Mouse (Mus musculus): ENCODE measurements around the gene F3.

Gene F3

DNA sequence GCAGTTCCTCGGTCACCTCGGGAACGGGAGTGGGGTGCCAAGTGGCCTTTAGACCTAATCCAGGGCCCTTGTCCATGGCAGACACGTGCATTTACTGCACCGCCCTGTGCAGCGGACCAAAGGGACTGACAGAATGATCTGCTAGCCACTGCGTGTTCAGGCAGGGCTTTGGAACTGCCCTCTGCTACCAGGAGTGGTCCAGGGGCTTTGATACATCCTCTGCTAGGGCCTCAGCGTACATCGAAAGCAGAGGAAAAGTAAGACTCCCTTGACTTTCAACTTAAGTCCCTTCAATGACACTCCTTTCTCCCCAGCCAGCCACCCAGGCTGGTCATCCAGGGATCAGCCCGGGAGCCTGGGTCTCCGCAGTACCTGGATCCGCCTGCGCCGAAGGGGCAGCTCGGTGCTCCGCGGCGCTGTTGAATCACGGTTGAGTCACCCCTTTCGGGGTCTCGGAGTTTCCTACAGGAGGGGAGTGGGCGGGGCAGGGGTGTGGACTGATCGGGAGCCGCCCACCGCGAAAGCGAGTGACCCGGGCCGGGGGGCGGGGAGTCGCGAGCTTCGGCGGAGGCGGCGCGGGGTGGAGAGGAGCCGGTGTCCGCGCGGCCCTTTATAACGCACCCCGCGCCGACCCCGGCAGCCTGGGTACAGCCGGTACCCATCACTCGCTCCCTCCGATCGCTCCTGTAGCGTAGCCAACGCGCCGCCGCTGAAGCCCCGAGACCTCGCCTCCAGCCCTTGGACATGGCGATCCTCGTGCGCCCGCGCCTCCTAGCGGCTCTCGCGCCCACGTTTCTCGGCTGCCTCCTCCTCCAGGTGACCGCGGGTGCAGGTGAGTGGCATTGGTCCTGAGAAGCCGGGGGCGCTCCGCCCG is at the start of gene F3:
TSS of gene F3 (plus strand) at position 567 of the 874 bp plus-strand sequence.
- DNase-seq (ENCODE audit: low read depth, low spot score): peak; percentile 66

GRCm38 (mm10) chr3:121678935-121679334 is 44.4 kb upstream of the F3 start:
- no peak for DNase-seq (ENCODE audit: low read depth, low spot score)

DNA sequence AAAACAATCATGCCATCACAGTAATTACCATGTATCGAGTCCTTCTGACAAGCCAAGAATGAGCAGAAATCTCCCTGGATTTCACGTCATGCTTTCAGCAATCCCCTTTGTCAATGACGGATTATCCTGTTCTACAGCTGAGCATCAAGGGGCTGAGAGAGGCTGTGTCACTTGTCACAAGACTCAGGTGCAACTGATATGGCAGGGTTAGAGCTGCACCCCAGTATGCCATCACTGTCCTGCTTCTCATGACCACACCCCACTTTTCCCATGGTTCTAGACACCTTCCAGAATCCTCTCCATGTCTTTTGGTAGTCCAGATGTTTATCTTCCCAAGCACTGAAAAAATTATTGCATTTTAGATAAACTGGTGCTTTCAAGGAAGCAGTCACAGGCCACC is 43.9 kb upstream of the F3 start:
- no peak for DNase-seq (ENCODE audit: low read depth, low spot score)

GRCm38 (mm10) chr3:121680187-121680586 is 43.1 kb upstream of the F3 start:
- no peak for DNase-seq (ENCODE audit: low read depth, low spot score)

GRCm38 (mm10) chr3:121682439-121683411 is 40.6 kb upstream of the F3 start:
- DNase-seq (ENCODE audit: low read depth, low spot score): no peak

- no peak for DNase-seq (ENCODE audit: low read depth, low spot score)
These were observed 38.8 kb upstream of the F3 start for GRCm38 (mm10) chr3:121684552-121684951.

DNA sequence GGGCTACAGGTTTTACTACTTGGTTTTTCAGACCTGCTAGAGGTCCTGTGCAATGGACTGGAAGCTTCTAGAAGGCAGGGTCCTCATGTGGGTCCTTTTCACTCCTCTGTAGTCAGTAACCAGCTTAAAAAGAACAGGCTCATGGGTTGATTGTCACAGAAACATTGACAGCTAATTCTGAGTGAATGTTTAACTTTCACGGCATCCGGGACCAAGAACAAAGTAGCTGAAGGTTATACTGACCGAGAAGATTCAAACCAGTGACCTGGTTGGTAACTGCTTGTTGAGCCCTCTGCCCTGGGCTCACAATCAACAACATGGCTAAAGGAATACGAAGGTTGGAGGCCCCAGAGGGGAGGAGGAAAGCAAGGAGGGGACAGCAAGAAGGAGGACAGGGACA is 38.4 kb upstream of the F3 start:
- DNase-seq (ENCODE audit: low read depth, low spot score): no peak

- no peak for DNase-seq (ENCODE audit: low read depth, low spot score)
These were observed 37.4 kb upstream of the F3 start for GRCm38 (mm10) chr3:121685985-121686384.

- DNase-seq (ENCODE audit: low read depth, low spot score): no peak
These were observed 36.9 kb upstream of the F3 start for GRCm38 (mm10) chr3:121686408-121686911.

DNA sequence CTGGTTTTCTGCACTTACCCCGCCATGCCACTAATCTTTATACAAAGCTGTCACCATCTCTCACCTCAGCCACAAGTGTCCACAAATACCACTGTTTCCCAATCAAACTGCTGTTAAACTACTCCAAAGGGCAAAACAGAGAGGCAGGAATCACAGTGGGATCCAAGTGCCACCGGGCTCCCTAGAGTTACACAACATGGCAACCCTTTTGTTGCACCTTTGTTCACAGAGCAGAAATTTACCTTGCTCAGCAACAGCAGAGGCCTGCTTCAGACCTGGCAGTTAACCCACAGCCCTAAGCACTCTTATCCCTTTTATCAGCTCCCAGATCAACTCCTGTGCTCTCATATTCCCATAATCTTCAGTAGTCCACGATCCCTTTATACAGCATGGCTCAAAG is 35.6 kb upstream of the F3 start:
- DNase-seq (ENCODE audit: low read depth, low spot score): no peak

GRCm38 (mm10) chr3:121689029-121689428 is 34.3 kb upstream of the F3 start:
- DNase-seq (ENCODE audit: low read depth, low spot score): no peak

DNA sequence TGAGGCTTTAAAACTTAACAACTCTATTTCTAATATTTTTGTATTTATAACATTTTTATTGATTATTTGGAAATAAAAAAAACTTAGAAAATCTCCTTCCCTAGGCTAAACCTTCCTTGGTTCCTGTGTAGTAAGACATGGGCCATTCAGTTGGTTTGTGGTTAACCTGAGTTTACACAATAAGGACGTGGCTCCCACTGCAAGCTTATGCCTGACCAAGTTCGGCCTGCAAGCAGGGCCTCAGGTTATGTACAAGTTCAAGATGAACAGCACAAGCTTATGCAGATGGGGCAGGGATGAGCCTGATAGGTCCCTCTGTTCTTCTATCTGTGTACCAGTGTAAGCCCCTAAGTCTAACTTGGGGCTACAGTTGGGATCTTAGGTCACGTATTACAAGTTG is 33.6 kb upstream of the F3 start:
- no peak for DNase-seq (ENCODE audit: low read depth, low spot score)

DNA sequence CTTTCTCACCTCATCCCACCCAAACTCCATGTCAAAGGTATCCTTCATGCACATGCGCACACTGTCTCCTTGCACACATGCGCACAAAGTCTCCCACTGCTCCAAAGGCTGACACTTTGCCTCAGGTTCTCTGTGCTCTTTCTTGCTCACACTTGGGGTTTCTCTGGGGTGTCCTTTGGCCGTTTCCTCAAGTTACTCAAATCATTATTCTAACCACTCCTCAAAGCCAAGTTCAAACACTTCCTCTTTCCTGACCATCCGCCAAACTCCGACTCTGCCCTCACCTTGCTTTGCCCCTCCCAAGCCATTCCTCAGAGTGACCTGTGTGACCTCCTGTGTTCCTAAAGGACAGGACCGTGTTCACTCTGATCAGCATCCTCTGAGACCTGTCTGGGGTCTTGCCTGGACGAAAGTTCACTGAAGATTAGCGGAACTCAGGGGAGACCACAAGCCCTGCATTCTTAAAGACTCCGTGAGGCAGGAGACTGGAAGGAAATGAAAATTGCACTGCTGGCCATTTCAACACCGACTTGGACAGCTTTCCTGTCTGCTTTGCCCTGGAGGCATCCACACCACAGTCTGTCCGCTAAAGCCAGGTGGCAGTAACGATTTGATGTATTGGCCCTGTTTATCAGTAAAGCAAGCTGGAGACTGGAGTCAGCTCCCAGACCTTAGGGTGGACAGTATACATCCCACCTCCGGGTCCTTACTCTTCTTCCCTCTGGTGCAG is 30.2 kb upstream of the F3 start:
- DNase-seq (ENCODE audit: low read depth, low spot score): no peak

- no peak for DNase-seq (ENCODE audit: low read depth, low spot score)
These were observed 29.6 kb upstream of the F3 start for GRCm38 (mm10) chr3:121693746-121694145.

- DNase-seq (ENCODE audit: low read depth, low spot score): no peak
These were observed 26.2 kb upstream of the F3 start for GRCm38 (mm10) chr3:121697169-121697568.

GRCm38 (mm10) chr3:121699401-121699800 is 23.9 kb upstream of the F3 start:
- DNase-seq (ENCODE audit: low read depth, low spot score): no peak

DNA sequence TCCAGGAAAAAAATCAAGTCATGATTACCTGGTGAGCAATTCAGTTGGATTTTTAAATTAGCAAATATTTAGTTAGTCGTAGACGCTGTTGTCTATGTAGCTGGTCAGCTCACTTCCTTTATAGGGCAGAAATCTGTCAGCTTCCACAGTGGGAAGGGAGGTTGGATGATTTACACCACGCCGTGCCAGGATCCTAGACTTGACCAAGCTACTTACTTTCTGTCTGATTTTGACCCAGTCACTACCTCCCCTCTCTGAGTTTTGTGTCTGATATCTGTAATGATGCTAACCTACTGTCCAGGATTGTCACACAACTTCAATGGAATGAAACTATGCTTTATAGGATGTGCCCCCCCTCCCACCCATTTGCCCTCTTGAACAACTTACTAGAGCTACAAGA is 23.5 kb upstream of the F3 start:
- DNase-seq (ENCODE audit: low read depth, low spot score): no peak

DNA sequence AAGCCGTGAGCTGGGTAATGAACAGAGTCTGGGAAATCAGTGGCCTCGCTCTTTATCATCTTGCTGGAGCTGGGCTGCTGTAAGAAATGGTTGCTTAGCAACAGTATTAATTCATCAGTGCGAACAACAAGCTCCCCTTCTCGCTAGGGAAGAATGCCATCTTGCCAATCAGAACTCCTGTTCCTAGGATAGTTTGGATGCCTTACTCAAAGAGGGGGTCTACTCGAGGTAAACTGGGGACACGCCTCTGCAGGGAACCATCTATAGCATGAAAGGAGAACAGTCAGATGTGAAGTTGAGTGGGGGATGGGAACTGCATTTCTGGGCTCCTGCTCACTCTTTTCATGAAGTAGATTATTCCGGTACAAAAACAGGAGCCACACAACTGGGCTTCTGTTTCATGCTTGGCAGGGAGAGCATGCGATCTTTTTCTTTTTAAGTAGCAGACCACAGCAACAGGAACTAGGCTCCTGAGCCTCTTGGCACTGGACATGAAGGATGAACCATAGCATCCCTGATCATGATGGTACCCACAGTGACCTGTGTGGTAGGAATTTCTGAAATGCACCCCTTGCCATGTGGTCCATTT is 22.9 kb upstream of the F3 start:
- DNase-seq (ENCODE audit: low read depth, low spot score): peak; percentile 50

DNA sequence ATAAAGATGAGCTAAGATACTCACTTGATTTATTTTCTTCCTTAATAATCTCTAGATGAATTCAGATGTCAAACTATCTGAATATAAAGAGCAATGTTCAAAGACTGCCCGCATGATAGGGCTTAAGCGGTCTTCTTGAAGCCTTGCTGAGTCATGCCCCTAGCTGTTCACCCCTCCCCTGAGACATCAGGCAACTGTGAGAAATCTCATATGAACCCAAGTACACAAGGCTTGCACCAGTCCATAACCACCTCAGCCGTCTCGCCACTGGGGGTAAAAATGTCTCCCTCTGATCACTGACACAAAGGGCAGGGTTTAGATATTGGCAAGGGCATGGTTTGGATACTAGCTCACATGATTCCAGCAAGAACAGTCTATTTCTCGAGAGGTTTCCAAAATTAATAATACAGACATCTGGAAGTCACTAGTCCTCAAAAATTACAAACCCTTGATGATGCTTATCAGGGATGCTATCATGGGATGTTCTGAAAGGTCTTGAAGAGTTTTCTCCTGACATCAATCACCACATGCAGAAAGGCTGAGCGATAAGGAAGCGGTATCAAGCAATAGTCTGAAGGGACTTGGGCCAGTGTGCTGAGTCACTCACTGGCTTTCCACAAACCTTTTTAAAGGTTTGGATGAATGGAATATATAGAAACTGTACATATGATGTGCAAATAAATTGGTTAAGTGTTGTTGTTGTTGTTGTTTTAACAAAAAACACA is 20.0 kb upstream of the F3 start:
- no peak for DNase-seq (ENCODE audit: low read depth, low spot score)

- DNase-seq (ENCODE audit: low read depth, low spot score): no peak
These were observed 19.5 kb upstream of the F3 start for GRCm38 (mm10) chr3:121703880-121704243.

- no peak for DNase-seq (ENCODE audit: low read depth, low spot score)
These were observed 17.2 kb upstream of the F3 start for GRCm38 (mm10) chr3:121706087-121706486.

All from embryo, embryonic 11.5 days (tissue).